Mouse (Mus musculus) CH12.LX (cell line): ENCODE data around the gene Acyp1. TPM values are rescaled to one million over a fixed set of nuclear protein-coding genes. Genes with fewer than 3 reads are reported as not detected.

ENCODE experiments used
- DNase-seq: peaks from one replicate; pipeline ENCODE4 v3.0.0-alpha.2; 2013; ENCODE audit errors: extremely low read depth
- H3K27ac ChIP-seq: 2 replicates; pipeline ENCODE4 v1.5.1; 2012; ENCODE audit warnings: low read depth, mild to moderate bottlenecking, control low read depth, moderate library complexity; ENCODE audit not compliant: insufficient read depth
- H3K27me3 ChIP-seq: replicated peaks from 2 replicates; pipeline ENCODE3; 2012; ENCODE audit warnings: inconsistent platforms
- H3K36me3 ChIP-seq, 2 experiments: replicated peaks in 1 of 2; 2 replicates each; pipeline versions ENCODE3 to v1.6.1; 2012; ENCODE audit warnings: inconsistent platforms in 1 of 2, low read length in 1 of 2, mild to moderate bottlenecking in 1 of 2, mixed read lengths in 1 of 2, moderate library complexity in 1 of 2; ENCODE audit not compliant: control insufficient read depth in 1 of 2, insufficient read depth in 1 of 2
- H3K4me1 ChIP-seq, 2 experiments: 2 replicates each; pipeline ENCODE4 v1.6.1; 2012; ENCODE audit warnings: inconsistent platforms in 1 of 2, moderate library complexity in 1 of 2; ENCODE audit not compliant: insufficient read depth in 2 of 2, control insufficient read depth in 1 of 2
- H3K4me2 ChIP-seq: 2 replicates; pipeline ENCODE4 v1.6.1; 2012; ENCODE audit warnings: low read depth, mild to moderate bottlenecking, control low read depth; ENCODE audit not compliant: poor library complexity, insufficient read depth, severe bottlenecking
- H3K4me3 ChIP-seq, 3 experiments: fragments of 150-350 bp in 1 of 3; sonication (generic) in 1 of 3; replicated peaks in 1 of 3; 2 replicates each; pipeline versions ENCODE3 to v1.5.1; 2011 to 2012; ENCODE audit warnings: low read depth in 2 of 3, low read length in 2 of 3, mild to moderate bottlenecking in 2 of 3, moderate library complexity in 2 of 3, control low read depth in 1 of 3, improper control_type of control experiment in 1 of 3, inconsistent platforms in 1 of 3, mixed read lengths in 1 of 3; ENCODE audit not compliant: poor library complexity in 1 of 3
- H3K79me2 ChIP-seq: replicated peaks from 2 replicates; pipeline ENCODE4 v1.6.1; 2012; ENCODE audit warnings: mild to moderate bottlenecking, moderate library complexity; ENCODE audit not compliant: control insufficient read depth, poor library complexity, insufficient read depth, severe bottlenecking; ENCODE audit errors: extremely low read depth
- H3K9ac ChIP-seq: 2 replicates; pipeline ENCODE4 v1.6.1; 2012; ENCODE audit warnings: low read depth, mild to moderate bottlenecking, control low read depth, moderate library complexity; ENCODE audit not compliant: insufficient read depth
- H3K9me3 ChIP-seq: replicated peaks from 2 replicates; pipeline ENCODE3; 2012; ENCODE audit warnings: low read length, inconsistent platforms, mixed read lengths
- BHLHE40 ChIP-seq: IDR thresholded peaks from 2 replicates; pipeline ENCODE4 v1.6.1; 2011; ENCODE audit warnings: mild to moderate bottlenecking, low read depth, low read length, improper control_type of control experiment
- E2F4 ChIP-seq: IDR thresholded peaks from 2 replicates; pipeline ENCODE4 v1.6.1; 2011; ENCODE audit warnings: low read depth, low read length, improper control_type of control experiment; ENCODE audit not compliant: insufficient replicate concordance
- EP300 ChIP-seq: IDR thresholded peaks from 2 replicates; pipeline ENCODE4 v1.6.1; 2011; ENCODE audit warnings: low read length, improper control_type of control experiment
- ETS1 ChIP-seq: conservative IDR thresholded peaks from 2 replicates; pipeline ENCODE4 v1.6.1; 2012; ENCODE audit warnings: low read depth, mild to moderate bottlenecking, inconsistent platforms, low read length, improper control_type of control experiment, moderate library complexity
- GABPA ChIP-seq: IDR thresholded peaks from 2 replicates; pipeline ENCODE4 v1.6.1; 2012; ENCODE audit warnings: low read depth, low read length, improper control_type of control experiment, inconsistent platforms; ENCODE audit not compliant: insufficient replicate concordance
- IRF4 ChIP-seq: IDR thresholded peaks from 2 replicates; pipeline ENCODE4 v1.6.1; 2014; ENCODE audit warnings: low read depth, mild to moderate bottlenecking, inconsistent platforms, low read length, improper control_type of control experiment
- JUN ChIP-seq: IDR thresholded peaks from 2 replicates; pipeline ENCODE4 v1.6.1; 2011; ENCODE audit warnings: low read depth, mild to moderate bottlenecking, low read length, improper control_type of control experiment, moderate library complexity; ENCODE audit not compliant: insufficient read depth
- JUND ChIP-seq: conservative IDR thresholded peaks from 2 replicates; pipeline ENCODE4 v1.6.1; 2011; ENCODE audit warnings: low read depth, low read length, improper control_type of control experiment
- KAT2A ChIP-seq: IDR thresholded peaks from 2 replicates; pipeline ENCODE4 v1.6.1; 2012; ENCODE audit warnings: low read length, improper control_type of control experiment, inconsistent platforms; ENCODE audit not compliant: insufficient replicate concordance
- MAFK ChIP-seq: IDR thresholded peaks from 2 replicates; pipeline ENCODE4 v1.6.1; 2011; ENCODE audit warnings: low read length, improper control_type of control experiment; ENCODE audit not compliant: insufficient replicate concordance
- MAX ChIP-seq: IDR thresholded peaks from 2 replicates; pipeline ENCODE4 v1.6.1; 2011; ENCODE audit warnings: low read length, improper control_type of control experiment
- MAZ ChIP-seq: IDR thresholded peaks from 2 replicates; pipeline ENCODE4 v1.6.1; 2012; ENCODE audit warnings: low read depth, mild to moderate bottlenecking, inconsistent platforms, low read length, improper control_type of control experiment, moderate library complexity
- MEF2A ChIP-seq: IDR thresholded peaks from 2 replicates; pipeline ENCODE4 v1.6.1; 2014; ENCODE audit warnings: low read depth, mild to moderate bottlenecking, inconsistent platforms, low read length, improper control_type of control experiment, borderline replicate concordance
- MXI1 ChIP-seq: IDR thresholded peaks from 2 replicates; pipeline ENCODE4 v1.6.1; 2011; ENCODE audit warnings: mild to moderate bottlenecking, low read depth, low read length, improper control_type of control experiment
- MYC ChIP-seq: IDR thresholded peaks from 2 replicates; pipeline ENCODE4 v1.6.1; 2011; ENCODE audit warnings: low read depth, mild to moderate bottlenecking, improper control_type of control experiment, low read length
- NRF1 ChIP-seq: IDR thresholded peaks from 2 replicates; pipeline ENCODE4 v1.6.1; 2014; ENCODE audit warnings: low read depth, mild to moderate bottlenecking, inconsistent platforms, low read length, improper control_type of control experiment, moderate library complexity
- PAX5 ChIP-seq: IDR thresholded peaks from 2 replicates; pipeline ENCODE4 v1.6.1; 2012; ENCODE audit warnings: low read length, inconsistent platforms, mixed read lengths
- SIN3A ChIP-seq: IDR thresholded peaks from 2 replicates; pipeline ENCODE4 v1.6.1; 2012; ENCODE audit warnings: low read length, improper control_type of control experiment, inconsistent platforms
- TCF12 ChIP-seq: IDR thresholded peaks from 2 replicates; pipeline ENCODE4 v1.6.1; 2014; ENCODE audit warnings: low read depth, mild to moderate bottlenecking, inconsistent platforms, low read length, improper control_type of control experiment
- UBTF ChIP-seq: IDR thresholded peaks from 2 replicates; pipeline ENCODE4 v1.6.1; 2012; ENCODE audit warnings: low read depth, mild to moderate bottlenecking, inconsistent platforms, low read length, improper control_type of control experiment, moderate library complexity
- USF1 ChIP-seq: IDR thresholded peaks from 2 replicates; pipeline ENCODE4 v1.6.1; 2014; ENCODE audit warnings: low read depth, mild to moderate bottlenecking, inconsistent platforms, low read length, improper control_type of control experiment
- USF2 ChIP-seq: conservative IDR thresholded peaks from 2 replicates; pipeline ENCODE4 v1.6.1; 2011; ENCODE audit warnings: low read depth, low read length, improper control_type of control experiment
- ZC3H11A ChIP-seq: IDR thresholded peaks from 2 replicates; pipeline ENCODE4 v1.6.1; 2012; ENCODE audit warnings: low read depth, mild to moderate bottlenecking, inconsistent platforms, low read length, improper control_type of control experiment
- dilution Hi-C: fragments of 300-500 bp; cut with MboI; formaldehyde crosslinking; loops from 2 replicates; pipeline ENCODE4 v1.14.3; 2020; ENCODE audit warnings: low sequenced_read_pairs; ENCODE audit not compliant: extremely low pct_unique_long_range_greater_than_20kb, extremely low pct_ligation_motif_present
- in situ Hi-C: fragments of 300-500 bp; cut with MboI; formaldehyde crosslinking; loops from 3 replicates; pipeline ENCODE4 v1.14.3; 2019; ENCODE audit warnings: low sequenced_read_pairs, low pct_ligation_motif_present, low pct_unique_long_range_greater_than_20kb, mixed read lengths
- polyA plus RNA-seq: library from polyadenylated mRNA; unstranded; fragments of >175 nt; gene quantifications from 2 replicates; pipeline ENCODE4 v1.2.1, GENCODE M21; 2012; ENCODE audit warnings: low read depth; ENCODE audit not compliant: insufficient read length
- total RNA-seq, 2 experiments: library from RNA; depleted of rRNA; stranded (reverse); fragments of 300-350 nt in 1 of 2; fragments of >200 nt in 1 of 2; gene quantifications; 2 replicates each; pipeline ENCODE4 v1.2.3; 2012 to 2014

The Acyp1 gene
- total and polyA plus RNA-seq, 3 experiments, result 15.3 to 37.2 (median 27.5) TPM

- Histone ChIP-seq H3K4me3 (no peak overlapping the region), H3K4me1 (peaks cover 2 to 11% of the 10 kb centered on the region in 2 experiments; a peak in 2 of 4 replicates), H3K79me2 (no peaks in the 10 kb centered on the region), H3K27me3 (no peaks in the 10 kb centered on the region), H3K9ac (no peak overlapping the region), H3K36me3 (peaks cover 12 to 58% of the 10 kb centered on the region in 2 experiments), H3K27ac (no peak overlapping the region), H3K4me2 (no peak overlapping the region), H3K9me3 (no peaks in the 10 kb centered on the region)
- no peak for TF ChIP-seq MAFK
- TF ChIP-seq USF1, result no peak
- no peak for TF ChIP-seq GABPA
- TF ChIP-seq BHLHE40, result no peak
- TF ChIP-seq JUND, result no peak
- no peak for TF ChIP-seq ETS1
- no peak for TF ChIP-seq UBTF
- no peak for TF ChIP-seq TCF12
- TF ChIP-seq EP300, result no peak
- no peak for TF ChIP-seq USF2
- TF ChIP-seq SIN3A, result no peak
- in situ Hi-C loops, result no loop called here
- no peak for DNase-seq
- dilution Hi-C loops, result no loop called here
Measured at GRCm38 (mm10) chr12:85264531-85264930, 23.7 kb downstream of the Acyp1 start.

GRCm38 (mm10) chr12:85263190-85263589, 25.0 kb downstream of the Acyp1 start:
- no peak for TF ChIP-seq KAT2A
- no peak for TF ChIP-seq PAX5
- TF ChIP-seq MAX, result no peak
- no peak for TF ChIP-seq MAFK
- TF ChIP-seq GABPA, result no peak
- TF ChIP-seq NRF1, result no peak
- TF ChIP-seq MXI1, result no peak
- TF ChIP-seq MAZ, result no peak
- TF ChIP-seq BHLHE40, result no peak
- TF ChIP-seq IRF4, result no peak
- TF ChIP-seq ZC3H11A, result no peak
- TF ChIP-seq TCF12, result no peak
- TF ChIP-seq E2F4, result no peak
- no peak for TF ChIP-seq JUN
- TF ChIP-seq MEF2A, result no peak
- no peak for TF ChIP-seq UBTF
- TF ChIP-seq EP300, result no peak
- no peak for TF ChIP-seq MYC
- Histone ChIP-seq H3K4me2 (no peak overlapping the region), H3K36me3 (peaks cover 20 to 60% of the 10 kb centered on the region in 2 experiments), H3K27me3 (no peaks in the 10 kb centered on the region), H3K4me3 (no peak overlapping the region), H3K9ac (no peak overlapping the region), H3K9me3 (no peaks in the 10 kb centered on the region), H3K4me1 (peaks cover 0 to 7% of the 10 kb centered on the region in 2 experiments; a peak in 2 of 4 replicates), H3K27ac (no peak overlapping the region), H3K79me2 (no peaks in the 10 kb centered on the region)
- dilution Hi-C loops, result no loop called here
- in situ Hi-C loops, result no loop called here
- no peak for DNase-seq
